26 mouse cellular contexts compared by ENCODE assay signal in genomic region chr2:117113262-117113661, GRCm38 (mm10). TPM values are rescaled to one million over a fixed set of nuclear protein-coding genes. Genes with fewer than 3 reads are reported as not detected.
DNase-seq lines count a peak whose midpoint lies in the region; ATAC-seq and TF ChIP-seq lines count a peak whose summit lies in the region.
"Had no signal": no experiment of that assay in that cellular context is flagged by ENCODE, and none has a peak within 500 bp of the region (broad histone marks: within the 10 kb centered on the region; RNA-seq: fewer than 3 reads in every experiment).

No protein-coding gene starts in this region.

- H3K9me3 ChIP-seq in heart, embryonic 11.5 days (replicated peaks; ENCODE audit: control insufficient read depth, low read length), result no peaks in the 10 kb centered on the region
- H3K9me3 ChIP-seq in heart, embryonic 14.5 days (ENCODE audit: control insufficient read depth, low read length), result no peaks in the 10 kb centered on the region
- no peaks in the 10 kb centered on the region for H3K9me3 ChIP-seq in kidney, embryonic 15.5 days (replicated peaks)
- no peaks in the 10 kb centered on the region for H3K9me3 ChIP-seq in lung, embryonic 15.5 days
- H3K9me3 ChIP-seq: forebrain, embryonic 10.5 days; forebrain, embryonic 13.5 days; G1E; hindbrain, embryonic 10.5 days; hindbrain, embryonic 13.5 days; intestine, embryonic 15.5 days had no signal

- peaks cover 7% of the 10 kb centered on the region for H3K4me1 ChIP-seq in heart, adult 2 months (ENCODE audit: control insufficient read depth, insufficient read depth, low read length)
- peaks cover 11% of the 10 kb centered on the region; the same call in 1 of the 2 replicates for H3K4me1 ChIP-seq in heart, embryonic 11.5 days (ENCODE audit: control insufficient read depth, insufficient read depth, low read length)
- peaks cover 0 to 13% of the 10 kb centered on the region in 2 experiments; a peak in 3 of 4 replicates for H3K4me1 ChIP-seq in heart, embryonic 14.5 days (ENCODE audit: control insufficient read depth in 2 of 2, insufficient read depth in 2 of 2, low read length in 2 of 2)
- H3K4me1 ChIP-seq in kidney, embryonic 15.5 days, result peaks cover 12% of the 10 kb centered on the region
- H3K4me1 ChIP-seq in lung, embryonic 15.5 days, result peaks cover 13% of the 10 kb centered on the region
- H3K4me1 ChIP-seq: forebrain, embryonic 13.5 days; hindbrain, embryonic 13.5 days; intestine, embryonic 15.5 days had no signal

- intact Hi-C loops in heart, adult 2 months (cut with DNase I), result no loop called here

- no peak overlapping the region for H3K4me2 ChIP-seq in heart, embryonic 11.5 days
- H3K4me2 ChIP-seq in heart, embryonic 14.5 days (ENCODE audit: low read length), result peak overlapping the region; percentile 27; the same call in 1 of the 2 replicates
- H3K4me2 ChIP-seq in kidney, embryonic 15.5 days, result no peak overlapping the region
- H3K4me2 ChIP-seq in lung, embryonic 15.5 days, result no peak overlapping the region
- H3K4me2 ChIP-seq: forebrain, embryonic 13.5 days; hindbrain, embryonic 13.5 days; intestine, embryonic 15.5 days had no signal

- no peak for TF ChIP-seq EP300 in heart, adult 2 months (IDR thresholded peaks at IDR 0.05; ENCODE audit: insufficient read depth, low read depth, low read length)

- DNase-seq in heart, adult 2 months, result no peak
- no peak for DNase-seq in heart, adult 9 months (ENCODE audit: low spot score in 2 of 2)
- no peak for DNase-seq in kidney, adult 9 months
- DNase-seq in lung, postnatal 4 days, result no peak
- DNase-seq: adrenal gland, postnatal 10 days; adrenal gland, postnatal 36 days; B cell, adult 2 months; cerebellum, adult 18-20 months; cerebellum, adult 9-10 months; gastrocnemius, postnatal 10 days; gastrocnemius, postnatal 36 days; heart, postnatal 14 days; kidney, adult 11 months had no signal

- WGBS in heart, adult 2 months, result 67% methylated on average over 2 of the region's 2 CpGs
- 78% methylated on average over 2 of the region's 2 CpGs for WGBS in heart, embryonic 11.5 days (ENCODE audit: insufficient replicate concordance)
- 77% methylated on average over 2 of the region's 2 CpGs for WGBS in heart, embryonic 14.5 days
- WGBS in kidney, embryonic 15.5 days, result 73% methylated on average over 2 of the region's 2 CpGs
- WGBS in lung, embryonic 15.5 days, result 71% methylated on average over 2 of the region's 2 CpGs

- no peak overlapping the region for H3K4me3 ChIP-seq in heart, adult 2 months
- H3K4me3 ChIP-seq in heart, embryonic 11.5 days (ENCODE audit: low read depth, low read length), result no peak overlapping the region
- H3K4me3 ChIP-seq in heart, embryonic 14.5 days (ENCODE audit: control insufficient read depth in 1 of 2, insufficient read depth in 1 of 2, low read depth in 1 of 2, low read length in 2 of 2), result no peak overlapping the region
- no peak overlapping the region for H3K4me3 ChIP-seq in kidney, embryonic 15.5 days (replicated peaks)
- no peak overlapping the region for H3K4me3 ChIP-seq in lung, embryonic 15.5 days
- H3K4me3 ChIP-seq: forebrain, embryonic 10.5 days; forebrain, embryonic 13.5 days; hindbrain, embryonic 10.5 days; hindbrain, embryonic 13.5 days; intestine, embryonic 15.5 days had no signal

- peak overlapping the region; percentile 32; the same call in 1 of the 2 replicates for H3K27ac ChIP-seq in heart, adult 2 months
- no peak overlapping the region for H3K27ac ChIP-seq in heart, embryonic 11.5 days (ENCODE audit: low read depth, low read length)
- no peak overlapping the region; a peak in 1 of 4 replicates for H3K27ac ChIP-seq in heart, embryonic 14.5 days (replicated peaks in 1 of 2; ENCODE audit: control insufficient read depth in 1 of 2, insufficient read depth in 1 of 2, low read depth in 2 of 2, low read length in 2 of 2)
- 0 out of 2 replicates have a peak overlapping the region, but pooled peaks have one; percentile 59 for H3K27ac ChIP-seq in kidney, embryonic 15.5 days
- H3K27ac ChIP-seq in lung, embryonic 15.5 days, result peak overlapping the region; percentile 41; the same call in 1 of the 2 replicates
- H3K27ac ChIP-seq: forebrain, embryonic 10.5 days; forebrain, embryonic 13.5 days; hindbrain, embryonic 10.5 days; hindbrain, embryonic 13.5 days; intestine, embryonic 15.5 days had no signal

- ATAC-seq in heart, embryonic 11.5 days (replicated peaks; ENCODE audit: insufficient number of reproducible peaks, low FRiP score, low TSS enrichment), result no peak
- no peak for ATAC-seq in heart, embryonic 14.5 days (ENCODE audit: insufficient number of reproducible peaks, insufficient read depth, low FRiP score, low read depth)
- no peak for ATAC-seq in kidney, embryonic 15.5 days (replicated peaks; ENCODE audit: low FRiP score)
- no peak for ATAC-seq in lung, embryonic 15.5 days (ENCODE audit: borderline replicate concordance, extremely low read depth, low FRiP score, low TSS enrichment)
- ATAC-seq: forebrain, embryonic 13.5 days; forebrain, embryonic 16.5 days; Patski had no signal

- TF ChIP-seq POLR2A in heart, adult 2 months (IDR thresholded peaks at IDR 0.05; ENCODE audit: insufficient read depth, low read depth, low read length), result no peak

- no peak overlapping the region for H3K9ac ChIP-seq in heart, adult 2 months (ENCODE audit: low read depth, low read length)
- no peak overlapping the region for H3K9ac ChIP-seq in heart, embryonic 11.5 days (ENCODE audit: low read depth, low read length)
- no peak overlapping the region for H3K9ac ChIP-seq in heart, embryonic 14.5 days (ENCODE audit: low read length)
- no peak overlapping the region for H3K9ac ChIP-seq in kidney, embryonic 15.5 days
- no peak overlapping the region for H3K9ac ChIP-seq in lung, embryonic 15.5 days
- H3K9ac ChIP-seq: forebrain, embryonic 13.5 days; hindbrain, embryonic 13.5 days; intestine, embryonic 15.5 days had no signal

- TF ChIP-seq CTCF in heart, adult 2 months (IDR thresholded peaks at IDR 0.05), result no peak

- no peaks in the 10 kb centered on the region for H3K27me3 ChIP-seq in heart, adult 2 months (ENCODE audit: control insufficient read depth, insufficient read depth, low read length)
- no peaks in the 10 kb centered on the region for H3K27me3 ChIP-seq in heart, embryonic 11.5 days (ENCODE audit: control insufficient read depth, insufficient read depth, low read length)
- no peaks in the 10 kb centered on the region for H3K27me3 ChIP-seq in heart, embryonic 14.5 days (ENCODE audit: control insufficient read depth, insufficient read depth, low read length)
- no peaks in the 10 kb centered on the region for H3K27me3 ChIP-seq in kidney, embryonic 15.5 days
- no peaks in the 10 kb centered on the region for H3K27me3 ChIP-seq in lung, embryonic 15.5 days
- H3K27me3 ChIP-seq: CH12.LX; forebrain, embryonic 13.5 days; hindbrain, embryonic 13.5 days; intestine, embryonic 15.5 days; Patski had no signal

- H3K36me3 ChIP-seq in heart, adult 2 months (ENCODE audit: control insufficient read depth, insufficient read depth, low read length), result 0 out of 2 replicates have a peak, but pooled peaks cover 2% of the 10 kb centered on the region
- H3K36me3 ChIP-seq in heart, embryonic 11.5 days (ENCODE audit: control insufficient read depth, insufficient read depth, low read length), result no peaks in the 10 kb centered on the region
- no peaks in the 10 kb centered on the region for H3K36me3 ChIP-seq in heart, embryonic 14.5 days (ENCODE audit: control insufficient read depth, insufficient read depth, low read length)
- H3K36me3 ChIP-seq in kidney, embryonic 15.5 days, result no peaks in the 10 kb centered on the region
- no peaks in the 10 kb centered on the region for H3K36me3 ChIP-seq in lung, embryonic 15.5 days
- H3K36me3 ChIP-seq: forebrain, embryonic 10.5 days; G1E; hindbrain, embryonic 10.5 days; hindbrain, embryonic 13.5 days; intestine, embryonic 15.5 days had no signal

- no peaks in the 10 kb centered on the region for H3K79me2 ChIP-seq in heart, adult 2 months (replicated peaks; ENCODE audit: control insufficient read depth, insufficient read depth, low read length)

RNA-seq across cellular contexts. Expression of gene Spred1, which starts 7.9 kb away (rescaled TPM):
- 10 to 100 TPM; 14.0 to 15.6 TPM for total RNA-seq in heart, adult 2 months (2021)
- polyA plus RNA-seq in heart, adult 2 months (2012; rRNA removed), result 3.7 and 7.5 TPM in 2 replicates
- polyA plus RNA-seq in heart, embryonic 11.5 days (2014; fragmentation: Nextera tagmentation; extraction: Ambion mirVana), result 9.8 and 10.9 TPM in 2 replicates
- polyA plus RNA-seq in heart, embryonic 14.5 days (2014; fragmentation: Nextera tagmentation; extraction: Ambion mirVana), result 12.7 and 14.8 TPM in 2 replicates
- polyA plus RNA-seq in kidney, embryonic 15.5 days (2015; fragmentation: Nextera tagmentation; extraction: Ambion mirVana), result 12.1 and 15.0 TPM in 2 replicates
- 18.4 and 20.6 TPM in 2 replicates for polyA plus RNA-seq in lung, embryonic 15.5 days (2015; fragmentation: Nextera tagmentation; extraction: Ambion mirVana)

Comparison
In these comparisons a context has a peak if more than half of its experiments do, and no peak if none do; other contexts are left out.
1. H3K27ac ChIP-seq: peak in heart, adult 2 months (single experiment), kidney, embryonic 15.5 days (single experiment) and lung, embryonic 15.5 days (single experiment); none in heart, embryonic 11.5 days (single experiment) and heart, embryonic 14.5 days (0 of 2).